Mouse (Mus musculus) myocyte (in vitro differentiated cells): ENCODE measurements around the gene Sdk2.

Experiments
- CEBPB ChIP-seq: IDR thresholded peaks from 2 replicates; pipeline ENCODE4 v1.6.1; 2011; ENCODE audit warnings: mild to moderate bottlenecking, moderate library complexity; ENCODE audit not compliant: poor library complexity, insufficient read depth, severe bottlenecking
- E2F4 ChIP-seq: IDR thresholded peaks from one replicate; pipeline ENCODE4 v1.6.1; 2011; ENCODE audit warnings: mild to moderate bottlenecking, control low read depth, moderate library complexity; ENCODE audit not compliant: insufficient read depth
- MAX ChIP-seq: IDR thresholded peaks from one replicate; pipeline ENCODE4 v1.6.1; 2011; ENCODE audit warnings: low read depth, mild to moderate bottlenecking, control low read depth
- MYOD1 ChIP-seq, 3 experiments: IDR thresholded peaks; one replicate each; pipeline ENCODE4 v1.6.1; 2011; ENCODE audit warnings: control low read depth in 2 of 3, low read depth in 2 of 3, mild to moderate bottlenecking in 2 of 3, moderate library complexity in 1 of 3; ENCODE audit not compliant: insufficient read length in 2 of 3, control insufficient read depth in 1 of 3
- MYOG ChIP-seq, 3 experiments: IDR thresholded peaks; one replicate each; pipeline ENCODE4 v1.6.1; 2011; ENCODE audit warnings: control low read depth in 2 of 3, low read depth in 2 of 3, mild to moderate bottlenecking in 2 of 3; ENCODE audit not compliant: insufficient read length in 2 of 3, control insufficient read depth in 1 of 3, insufficient read depth in 1 of 3
- POLR2A ChIP-seq: IDR thresholded peaks from one replicate; pipeline ENCODE4 v1.6.1; 2011; ENCODE audit warnings: low read depth, mild to moderate bottlenecking, control low read depth, moderate library complexity; ENCODE audit not compliant: insufficient read length
- POLR2AphosphoS2 ChIP-seq: IDR thresholded peaks from one replicate; pipeline ENCODE4 v1.6.1; 2011; ENCODE audit warnings: low read depth, control low read depth; ENCODE audit not compliant: insufficient read length
- SRF ChIP-seq: IDR thresholded peaks from one replicate; pipeline ENCODE4 v1.6.1; 2011; ENCODE audit warnings: low read depth; ENCODE audit not compliant: control insufficient read depth, insufficient read length
- TCF12 ChIP-seq: IDR thresholded peaks from one replicate; pipeline ENCODE4 v1.6.1; 2011; ENCODE audit warnings: mild to moderate bottlenecking, control low read depth; ENCODE audit not compliant: poor library complexity, insufficient read depth, severe bottlenecking
- TCF3 ChIP-seq: IDR thresholded peaks from one replicate; pipeline ENCODE4 v1.6.1; 2011; ENCODE audit warnings: low read depth, control low read depth; ENCODE audit not compliant: insufficient read length
- USF1 ChIP-seq: IDR thresholded peaks from one replicate; pipeline ENCODE4 v1.6.1; 2011; ENCODE audit warnings: low read depth, mild to moderate bottlenecking, control low read depth, moderate library complexity

DNA sequence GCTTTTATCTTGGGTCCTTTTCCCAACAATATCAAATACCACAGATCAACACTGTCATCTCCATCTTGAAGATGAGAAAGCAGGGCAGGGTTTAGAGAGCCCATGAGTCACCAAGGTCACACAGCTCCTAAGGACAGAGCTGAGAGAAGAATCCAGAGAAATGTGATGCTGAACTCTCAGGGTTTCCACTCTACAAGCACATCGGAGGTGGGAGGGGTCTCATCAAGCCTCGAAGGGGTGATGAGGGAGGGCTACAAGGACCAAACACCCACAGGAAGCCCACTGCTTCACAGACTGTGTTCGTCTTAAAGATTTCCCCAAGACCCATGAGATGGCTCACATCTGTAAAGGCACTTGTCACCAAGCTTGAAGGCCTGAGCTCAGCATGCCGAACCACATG lies 320.9 kb downstream of the Sdk2 start:
- TF ChIP-seq E2F4: no peak
- no peak for TF ChIP-seq POLR2AphosphoS2
- no peak for TF ChIP-seq POLR2A
- TF ChIP-seq MYOG (IDR thresholded peaks at IDR 0.05; ENCODE audit: control insufficient read depth in 1 of 3, insufficient read depth in 1 of 3, insufficient read length in 2 of 3, low read depth in 2 of 3): no peak
- no peak for TF ChIP-seq USF1
- no peak for TF ChIP-seq CEBPB
- TF ChIP-seq TCF12: no peak
- no peak for TF ChIP-seq SRF
- TF ChIP-seq MAX: no peak
- TF ChIP-seq MYOD1 (IDR thresholded peaks at IDR 0.05; ENCODE audit: control insufficient read depth in 1 of 3, insufficient read length in 2 of 3, low read depth in 2 of 3): no peak
- no peak for TF ChIP-seq TCF3
